Mouse (Mus musculus): ENCODE results near the gene Runx1.

DNA sequence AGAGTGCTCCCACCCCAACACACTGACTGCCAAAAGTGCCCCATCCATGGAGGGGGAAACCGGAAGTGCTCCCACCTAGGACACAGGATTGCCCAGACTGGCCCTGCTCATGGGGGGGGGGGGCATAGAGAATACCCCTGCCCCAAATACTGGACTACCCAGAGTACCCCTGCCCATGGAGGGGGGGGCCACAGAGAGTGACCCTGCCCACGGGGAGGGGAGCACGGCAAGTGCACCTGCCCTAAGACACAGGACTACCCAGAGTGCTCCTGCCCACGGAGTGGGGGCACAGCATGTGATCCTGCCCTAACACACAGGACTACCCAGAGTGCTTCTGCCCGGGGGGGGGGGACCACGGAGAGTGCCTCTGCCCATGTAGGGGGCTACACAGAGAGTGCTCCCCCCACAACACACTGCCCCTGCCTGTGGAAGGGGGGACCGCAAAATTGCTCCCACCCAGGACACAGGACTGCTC, 219.4 kb downstream of the Runx1 start:
- no peak for TF ChIP-seq CTCF (IDR thresholded peaks at IDR 0.05; ENCODE audit: control insufficient read depth, insufficient read depth, low read length)
- no peak for TF ChIP-seq POLR2A (IDR thresholded peaks at IDR 0.05; ENCODE audit: borderline replicate concordance, control insufficient read depth, low read depth, low read length)
